Mouse (Mus musculus): ENCODE measurements at regions not wholly inside any gene's neighbourhood (a gene's known extent, or its start where the extent isn't known, plus 50 kb on each side); places are given as distances from the start of the nearest gene placed in this dataset.
"Not testable (repeated sequence)": the region's sequence is repeated elsewhere in the genome, so short reads cannot be mapped to it uniquely, and the experiment has no call there.

DNA sequence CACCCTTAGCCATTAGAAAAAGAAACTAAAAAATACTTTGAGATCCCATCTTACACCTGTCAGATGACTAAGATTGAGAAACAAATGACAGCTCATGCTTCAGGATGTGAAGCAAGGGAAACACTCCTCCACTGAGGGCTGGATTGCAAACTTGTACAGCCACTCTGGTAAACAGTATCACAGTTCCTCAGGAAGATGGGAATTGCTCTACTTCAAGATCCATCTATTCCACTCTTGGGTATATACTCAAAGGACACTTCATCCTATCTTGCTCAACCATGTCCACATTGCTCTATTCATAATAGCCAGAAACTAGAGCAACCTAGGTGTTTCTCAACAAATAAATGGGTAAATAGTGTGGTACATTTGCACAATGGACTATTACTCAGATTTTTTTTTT is 241.2 kb downstream of the Snx19 start:
- no peak for DNase-seq (ENCODE audit: low spot score)

DNA sequence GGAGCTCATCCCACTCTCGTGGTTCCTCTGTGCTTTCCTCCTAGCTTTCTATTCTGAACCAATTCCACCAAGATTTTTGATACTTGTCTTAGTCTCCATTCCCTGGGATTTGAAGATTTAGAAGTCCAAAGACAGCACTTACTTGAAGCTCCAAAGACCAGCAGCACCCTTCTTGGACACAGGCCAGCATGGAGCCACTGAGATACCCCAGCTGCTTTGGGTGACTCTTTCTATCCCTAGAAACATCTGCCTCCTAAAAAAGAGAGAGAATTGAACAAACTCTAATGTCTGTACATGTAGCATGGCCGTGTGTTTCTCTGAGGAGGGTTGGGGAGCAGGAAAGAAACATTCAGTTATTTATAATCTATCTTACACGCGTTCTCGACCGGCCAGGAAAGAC is 235.5 kb downstream of the Snx19 start:
- DNase-seq (ENCODE audit: low spot score), result no peak

DNA sequence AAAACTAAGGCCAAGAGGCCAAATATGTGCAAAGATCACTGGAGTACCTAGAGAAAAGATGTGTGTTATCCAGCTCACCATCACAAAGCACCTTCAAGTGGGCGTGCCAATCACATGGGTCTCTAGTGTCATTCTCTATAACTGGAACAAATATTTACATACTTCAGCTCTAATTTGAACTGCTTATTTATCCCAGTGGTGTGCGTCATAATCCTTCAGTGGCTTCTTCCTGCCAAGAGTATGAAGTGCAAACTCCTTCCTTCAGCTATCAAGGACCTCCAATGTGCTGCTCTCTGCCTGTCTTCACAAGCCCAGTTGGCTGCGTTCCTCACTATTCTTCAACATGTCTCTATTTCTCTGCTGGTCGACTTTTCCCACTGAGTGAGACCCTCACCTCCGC is 227.1 kb downstream of the Snx19 start:
- no peak for DNase-seq (ENCODE audit: low spot score)

DNA sequence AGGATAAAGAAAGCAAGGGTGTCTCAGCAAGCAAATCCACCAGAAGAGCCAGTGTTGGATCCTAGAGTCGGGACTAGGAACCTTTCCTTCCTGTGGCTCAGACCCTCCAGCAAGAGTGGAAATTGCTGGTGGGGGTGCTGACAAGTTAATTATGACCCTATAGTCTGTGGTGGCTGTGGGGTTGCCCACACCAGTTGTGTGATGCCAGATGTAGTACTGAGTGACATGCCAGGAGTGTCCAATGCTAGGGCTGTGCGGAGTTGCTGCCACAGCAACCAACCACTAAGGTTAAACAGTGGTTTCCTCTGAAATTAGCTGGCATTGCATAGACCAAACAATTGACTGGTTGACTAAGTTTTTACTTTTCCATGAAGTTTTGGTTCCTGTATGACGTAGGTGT is 226.3 kb downstream of the Snx19 start:
- no peak for DNase-seq (ENCODE audit: low spot score)

DNA sequence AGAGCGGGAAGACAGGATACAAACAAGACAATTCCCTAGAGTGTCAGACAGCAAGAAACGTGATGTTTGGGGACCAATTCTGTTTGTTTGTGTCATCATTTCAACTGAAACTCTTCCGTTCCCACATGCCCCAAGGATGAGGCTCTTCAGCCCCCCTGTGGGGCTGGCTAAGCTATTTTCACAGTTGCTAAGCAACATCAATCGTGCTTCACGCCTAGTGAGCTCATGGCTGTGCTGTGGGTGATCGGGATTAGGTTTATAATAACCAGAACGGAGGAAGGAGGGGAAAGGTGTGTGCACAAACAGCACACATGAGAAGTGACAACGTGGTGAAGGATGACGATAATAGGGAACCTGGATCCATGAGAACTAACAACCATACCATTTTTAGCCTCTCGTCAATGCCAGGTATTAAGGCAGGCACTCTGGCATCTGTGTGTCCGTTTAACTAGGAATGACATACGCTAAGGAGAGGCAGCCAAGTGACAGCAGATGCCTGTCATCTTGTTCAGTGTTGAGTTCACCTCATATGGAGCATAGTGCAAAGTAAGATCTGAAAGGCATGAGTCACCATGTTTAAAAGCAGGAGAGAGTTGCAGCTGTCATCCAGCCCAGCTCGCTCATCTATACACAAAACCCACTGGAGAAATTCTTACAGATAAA is 222.6 kb downstream of the Snx19 start:
- DNase-seq (ENCODE audit: low spot score), result peak; percentile 55

DNA sequence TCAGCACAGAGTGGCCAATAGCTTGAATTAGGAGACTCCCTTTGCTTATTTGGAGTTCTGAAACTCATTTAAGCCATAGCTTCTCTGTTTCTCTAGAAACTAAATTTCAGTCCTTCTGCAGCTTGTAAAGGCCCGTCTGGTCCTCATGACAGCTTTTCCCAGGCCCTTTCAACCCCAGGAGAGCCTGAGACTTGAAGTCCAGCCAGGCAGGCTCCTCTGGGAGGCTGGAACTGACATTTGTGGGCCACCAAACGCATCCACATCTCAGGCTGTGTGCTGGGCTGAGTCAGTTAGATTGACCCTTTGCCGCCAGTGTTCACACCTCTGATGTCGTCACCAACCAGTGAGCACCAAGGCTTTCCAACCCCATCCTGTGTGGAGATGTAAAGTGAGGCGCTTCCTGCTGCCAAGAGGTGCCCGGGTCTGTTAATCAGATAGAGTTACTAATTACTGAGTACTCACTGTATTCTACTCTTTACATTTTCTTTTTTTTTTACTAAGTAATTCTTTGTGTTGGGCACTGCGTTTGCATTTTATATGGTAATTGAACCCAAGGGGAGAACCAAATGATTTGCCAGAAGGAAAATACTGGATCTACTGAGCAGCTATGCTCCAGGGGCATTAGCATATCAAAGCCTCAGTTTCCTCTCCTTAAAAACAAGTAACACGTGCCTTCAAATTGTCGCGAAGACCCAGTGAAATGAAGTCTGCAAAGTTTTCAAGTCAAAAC is 207.0 kb downstream of the Snx19 start:
- DNase-seq (ENCODE audit: low spot score), result no peak

DNA sequence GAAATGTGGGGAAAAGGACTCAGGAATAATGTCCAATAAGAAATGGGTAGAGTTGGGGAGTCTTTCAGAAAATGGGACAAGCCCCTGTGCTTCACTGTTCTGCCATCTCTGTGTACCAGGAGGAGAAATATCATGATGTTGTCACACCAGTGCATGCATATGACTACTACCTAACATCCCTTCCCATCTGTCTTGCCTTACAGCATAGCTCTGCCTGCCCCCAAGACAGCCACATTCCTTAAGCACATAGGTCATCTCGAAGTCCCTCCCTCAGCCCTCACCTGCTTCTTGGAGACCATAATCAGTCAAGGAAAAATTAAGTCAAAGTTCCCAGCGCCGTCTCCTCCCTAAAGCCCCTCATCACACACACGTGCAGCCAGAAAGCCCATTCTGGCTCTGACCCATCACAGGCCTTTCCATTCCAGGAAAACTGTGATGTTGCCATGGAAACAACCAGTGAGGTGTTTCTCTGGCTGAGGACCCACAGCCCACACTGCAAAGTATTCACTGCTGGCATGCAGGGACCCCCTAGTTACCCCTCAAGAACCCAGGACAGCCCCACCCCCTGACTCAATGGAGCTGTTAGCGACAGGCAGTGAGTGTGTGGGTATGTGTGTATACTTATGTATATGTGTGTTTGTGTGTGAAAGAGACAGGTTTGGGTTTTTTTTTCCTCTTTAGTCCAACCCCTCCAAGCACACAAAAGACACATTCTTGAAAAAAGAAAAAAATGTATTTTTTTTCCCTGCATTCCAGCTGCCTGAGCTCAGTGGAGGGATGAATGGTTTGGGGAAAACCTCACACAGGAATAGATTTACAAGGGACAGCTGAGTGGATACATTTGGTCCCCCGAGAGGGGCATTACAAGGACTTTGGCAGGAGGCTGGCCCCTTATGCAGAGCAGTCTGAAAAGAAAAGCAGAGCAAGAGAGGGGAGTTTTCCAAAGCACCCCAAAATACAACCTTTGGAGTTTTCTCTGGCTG is 205.5 kb downstream of the Snx19 start:
- no peak for DNase-seq (ENCODE audit: low spot score)

DNA sequence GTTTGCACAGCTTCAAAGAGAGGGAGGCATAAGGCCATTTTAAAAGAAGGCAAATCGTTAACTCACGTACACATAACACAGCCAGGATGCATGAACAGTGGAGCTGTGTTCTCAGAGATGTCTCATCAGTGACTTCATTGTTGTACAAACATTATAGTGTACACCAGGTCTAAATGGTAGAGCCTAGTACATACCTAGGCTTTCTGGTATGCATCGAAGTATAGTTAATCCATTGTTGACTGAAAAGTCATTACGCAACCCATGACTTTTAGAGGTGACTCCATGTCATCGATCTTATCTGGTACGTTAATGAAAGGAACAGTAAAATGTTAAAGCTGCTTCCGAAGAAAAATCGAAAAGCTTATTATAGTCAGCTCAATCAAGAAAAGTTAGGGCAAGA is 198.7 kb downstream of the Snx19 start:
- no peak for DNase-seq (ENCODE audit: low spot score)

DNA sequence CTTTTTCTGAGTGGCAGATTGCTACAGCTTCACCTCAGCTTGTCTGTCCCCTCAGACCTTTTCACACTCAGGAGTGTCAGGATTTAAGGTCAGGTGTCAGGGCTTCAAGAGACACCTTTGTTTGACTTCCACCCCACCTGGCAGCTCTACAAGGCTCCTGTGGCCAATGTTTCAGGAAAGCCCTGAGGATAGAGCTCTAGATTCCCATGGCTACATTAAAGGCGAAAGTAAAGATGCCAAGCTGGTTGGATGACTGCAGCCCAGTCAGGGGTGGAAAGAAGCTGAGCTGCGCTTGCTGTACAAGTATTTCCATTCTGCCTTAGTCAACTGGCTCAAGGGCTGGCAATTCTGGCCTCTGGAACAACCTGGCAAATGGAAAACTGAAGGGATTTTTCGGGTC is 198.2 kb downstream of the Snx19 start:
- DNase-seq (ENCODE audit: low spot score), result no peak

DNA sequence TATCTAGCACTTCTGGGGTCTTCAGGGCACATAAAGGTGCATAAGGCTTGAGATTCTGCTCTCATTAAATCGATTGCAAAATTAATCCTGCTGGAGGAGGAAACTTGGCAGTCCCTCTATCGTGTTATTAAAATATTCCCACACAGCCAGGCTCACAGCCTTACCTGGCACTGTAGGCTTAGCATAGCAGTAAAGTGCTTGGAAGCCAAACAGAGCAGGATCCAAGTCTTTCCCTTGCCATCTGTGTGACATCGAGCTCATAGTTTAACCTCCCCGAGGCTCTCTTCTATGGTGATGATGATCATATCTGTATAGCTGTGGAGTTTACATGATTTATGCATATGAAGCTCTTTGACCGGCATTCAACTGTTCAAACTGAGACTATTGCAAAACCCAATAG is 197.6 kb downstream of the Snx19 start:
- no peak for DNase-seq (ENCODE audit: low spot score)

DNA sequence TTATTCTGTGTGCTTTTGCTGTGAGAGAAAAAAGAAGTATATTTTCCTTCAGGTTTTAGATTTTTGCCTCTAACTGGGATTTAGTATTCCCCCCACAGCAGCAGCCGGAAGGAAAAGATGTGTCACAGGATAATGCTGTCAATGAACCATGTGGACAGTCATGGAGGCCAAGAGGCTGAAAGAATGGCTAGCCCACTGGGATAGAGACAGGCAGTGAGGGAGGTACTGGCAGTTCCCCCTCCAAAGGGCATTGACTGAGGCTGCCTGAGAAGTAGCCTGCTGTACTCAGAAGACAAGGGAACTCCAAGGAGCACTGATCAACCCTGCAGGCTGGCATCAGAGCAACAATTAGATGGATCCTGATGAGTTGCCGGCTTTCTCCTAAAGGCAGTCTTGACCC is 192.4 kb downstream of the Snx19 start:
- no peak for DNase-seq (ENCODE audit: low spot score)

DNA sequence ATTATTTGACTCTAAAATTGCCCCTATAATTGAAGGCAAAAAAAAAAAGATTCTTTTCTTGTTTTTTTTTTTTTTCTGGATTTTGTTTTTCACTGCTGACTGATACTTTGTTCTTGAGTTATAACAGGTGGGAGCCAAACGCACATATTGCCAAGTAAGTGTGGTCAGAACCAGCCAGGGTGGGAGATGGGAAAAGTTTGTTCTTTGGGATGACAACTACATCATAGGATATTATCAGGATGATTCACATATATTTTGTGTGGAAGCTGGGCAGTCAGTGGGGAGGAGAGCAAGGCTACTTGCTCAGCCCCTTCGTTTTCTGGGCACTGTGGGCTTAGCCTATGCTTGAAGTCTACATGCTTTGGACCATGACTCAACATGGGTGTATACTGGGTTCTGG is 191.3 kb downstream of the Snx19 start:
- DNase-seq (ENCODE audit: low spot score), result no peak

DNA sequence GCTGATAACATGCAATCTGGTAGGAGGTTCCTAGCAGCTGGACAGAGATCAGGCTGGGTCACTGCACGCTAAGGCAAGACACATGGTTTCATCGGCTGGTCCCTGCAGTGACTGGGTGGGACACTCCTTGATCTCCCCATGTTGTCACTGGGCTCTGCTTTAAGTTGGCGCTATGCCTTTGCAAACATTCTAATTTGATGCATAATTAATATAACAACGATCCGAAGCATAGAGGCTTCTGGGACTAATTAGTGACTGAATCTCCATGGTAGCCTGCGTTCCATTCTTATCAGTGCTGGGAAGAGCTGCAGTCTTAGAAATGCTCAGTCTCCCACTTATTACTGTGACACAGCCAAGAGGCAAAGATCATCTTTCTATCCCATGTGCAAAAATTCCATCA is 186.8 kb downstream of the Snx19 start:
- DNase-seq (ENCODE audit: low spot score), result no peak

DNA sequence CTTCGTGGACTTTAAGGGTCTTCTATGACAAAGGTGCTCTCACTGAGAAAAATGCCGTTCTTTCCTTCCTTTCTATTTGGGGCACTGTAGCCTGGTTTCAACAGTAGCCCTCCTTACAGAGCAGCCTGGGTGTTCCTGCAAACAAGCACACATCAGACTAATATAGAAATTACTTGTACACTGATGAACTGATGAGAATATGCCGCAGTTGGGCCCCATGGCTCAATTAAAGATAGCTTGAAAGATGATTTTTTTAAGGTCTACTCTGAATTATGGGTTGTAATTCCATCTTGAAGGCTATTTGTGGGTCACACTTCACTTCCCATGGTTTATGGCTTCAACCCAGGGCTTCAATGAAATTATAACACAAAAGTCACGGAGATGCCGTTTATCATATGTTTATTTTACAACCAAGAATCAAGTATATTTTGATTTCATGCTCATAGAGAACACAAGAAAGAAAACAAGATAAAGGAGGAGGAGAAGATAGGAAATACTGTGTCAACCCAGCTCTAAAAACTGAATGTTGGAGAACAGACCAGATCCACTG is 186.2 kb downstream of the Snx19 start:
- DNase-seq (ENCODE audit: low spot score), result no peak

DNA sequence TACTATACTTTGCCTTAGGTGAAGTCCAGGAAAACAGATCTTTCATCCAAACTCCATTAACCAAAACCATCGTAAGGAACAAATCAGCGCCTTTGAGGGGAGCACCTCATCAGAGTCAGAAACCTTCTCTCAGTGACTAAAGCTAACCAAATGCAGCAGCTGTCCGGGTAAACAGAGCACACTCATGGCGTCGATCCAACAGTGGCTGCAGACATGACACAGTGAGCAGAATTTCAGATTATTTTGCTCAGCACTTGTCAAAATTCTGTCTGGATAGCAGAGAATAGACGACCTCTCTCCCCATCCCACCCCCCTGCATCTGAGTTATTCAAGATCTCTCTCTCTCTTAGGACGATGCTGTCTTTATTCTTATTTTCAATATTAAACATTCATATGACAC is 183.4 kb downstream of the Snx19 start:
- DNase-seq (ENCODE audit: low spot score), result no peak

DNA sequence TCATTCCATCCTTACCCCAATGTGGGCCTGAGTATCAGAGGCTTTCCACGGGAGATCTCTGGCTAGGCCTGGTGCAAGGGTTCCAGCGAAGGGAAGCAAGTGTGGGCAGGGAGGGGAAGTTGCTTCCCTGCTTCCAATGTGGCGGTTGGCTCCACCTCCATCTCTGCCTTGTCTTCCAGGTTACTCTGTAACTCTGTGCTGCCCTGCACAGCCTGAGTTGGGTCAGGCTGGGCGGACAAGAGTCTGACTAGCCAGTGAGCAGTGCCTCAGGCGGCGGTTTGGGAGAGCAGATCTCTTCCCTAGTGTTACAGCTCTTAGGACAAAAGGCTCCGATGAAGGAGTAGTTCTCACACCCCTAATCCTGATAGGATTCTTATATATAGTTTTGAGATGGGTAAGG is 172.8 kb downstream of the Snx19 start:
- no peak for DNase-seq (ENCODE audit: low spot score)

DNA sequence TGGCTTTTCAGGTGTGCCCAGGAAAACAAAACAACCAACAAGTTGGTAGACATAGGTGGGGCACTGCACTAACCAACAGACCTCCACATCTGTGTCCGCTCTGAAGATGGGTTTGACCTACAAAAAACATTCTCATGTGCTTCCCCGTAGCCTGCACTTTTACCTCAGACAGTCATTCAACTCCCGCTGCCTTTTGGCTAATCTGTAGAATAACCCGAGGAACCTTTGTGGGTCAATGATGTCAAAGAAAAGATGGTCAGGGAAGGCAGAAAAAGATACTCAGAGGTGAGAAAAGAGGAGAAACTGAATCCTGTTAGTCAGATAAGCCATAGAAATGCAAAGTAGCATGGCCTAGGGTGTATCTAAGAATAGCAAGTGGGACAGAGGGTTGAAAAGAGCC is 170.8 kb downstream of the Snx19 start:
- no peak for DNase-seq (ENCODE audit: low spot score)

DNA sequence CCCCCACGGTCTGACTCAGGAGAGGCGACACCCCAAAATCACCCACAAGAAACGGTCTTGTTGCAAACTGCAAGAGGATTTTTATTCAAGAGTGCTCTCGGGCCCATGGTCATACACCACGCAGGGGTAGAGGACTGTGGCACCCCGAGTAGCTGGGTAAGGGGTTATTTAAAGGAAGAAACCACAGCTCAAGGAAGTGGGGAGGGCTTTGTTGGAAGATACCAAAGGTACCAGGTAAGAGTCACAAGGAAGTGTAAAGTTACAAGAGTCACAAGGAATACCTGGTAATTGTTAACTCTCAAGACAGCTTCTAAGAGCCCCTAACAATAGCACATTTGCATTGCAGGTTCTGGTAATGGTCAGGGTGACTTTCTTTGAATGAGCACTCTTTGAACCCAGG is 170.2 kb downstream of the Snx19 start:
- not testable (repeated sequence) for DNase-seq (ENCODE audit: low spot score)

DNA sequence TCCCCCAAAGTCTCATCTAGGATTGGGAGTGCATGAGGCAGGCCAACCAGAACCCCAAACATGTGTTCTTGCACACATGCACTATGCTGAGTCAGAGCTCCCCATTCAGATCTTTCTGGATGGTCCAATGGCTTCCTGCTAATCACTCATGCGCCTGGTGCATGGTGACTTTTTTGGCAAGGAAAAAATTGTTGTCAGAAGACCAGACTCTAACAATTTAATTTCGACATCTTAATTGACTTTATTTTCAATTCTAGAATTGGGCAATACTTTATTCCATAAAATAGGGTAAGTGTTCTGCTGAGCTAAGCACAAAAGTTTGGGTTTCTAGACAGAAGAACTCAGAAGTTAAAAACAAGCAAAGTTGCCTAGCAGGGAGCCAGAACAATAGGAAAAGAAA is 165.7 kb downstream of the Snx19 start:
- no peak for DNase-seq (ENCODE audit: low spot score)

DNA sequence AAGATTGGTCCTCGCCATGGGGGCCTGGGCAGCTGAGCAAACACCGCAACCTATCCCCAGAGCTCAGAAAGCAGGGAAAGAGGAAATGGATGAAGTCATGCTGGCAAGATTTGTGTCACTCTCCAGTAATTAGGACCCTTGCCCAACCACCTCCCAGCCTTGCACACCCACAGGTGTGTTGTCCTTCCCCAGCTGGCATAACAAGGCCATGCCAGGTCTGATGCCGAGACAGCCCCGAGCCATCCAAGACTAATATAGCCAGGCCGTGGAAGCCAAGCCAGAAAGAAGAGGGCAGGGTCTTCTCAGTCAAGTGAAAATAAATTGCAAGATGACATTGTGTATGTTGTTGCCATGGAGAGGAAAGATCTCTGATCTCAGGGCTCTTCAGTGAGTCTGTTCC is 164.3 kb downstream of the Snx19 start:
- no peak for DNase-seq (ENCODE audit: low spot score)

DNA sequence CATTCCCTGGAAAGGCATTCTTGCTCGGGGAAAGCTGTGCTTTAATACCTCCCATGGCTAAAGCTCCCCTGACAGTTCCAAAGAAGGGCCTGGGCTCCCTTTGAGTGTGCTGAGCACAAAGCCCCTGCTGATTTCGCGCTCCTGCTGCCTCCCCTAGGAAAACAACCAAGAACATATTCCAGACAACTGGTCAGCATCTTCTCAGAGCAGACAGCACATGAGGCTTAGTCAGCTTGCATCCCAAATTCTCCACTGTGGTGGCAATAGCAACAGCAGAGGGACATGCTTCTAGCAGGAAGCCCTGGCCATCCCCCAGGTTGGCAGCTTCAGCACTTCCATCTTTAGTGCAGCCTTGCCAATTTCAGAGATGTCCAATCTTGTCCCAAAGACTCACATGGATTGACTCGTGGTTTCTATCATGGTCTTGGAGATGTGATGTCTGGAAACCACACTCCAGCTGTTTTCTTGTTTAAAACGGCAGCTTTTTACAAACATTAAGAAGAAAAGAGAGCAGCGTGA is 163.8 kb downstream of the Snx19 start:
- DNase-seq (ENCODE audit: low spot score), result no peak

DNA sequence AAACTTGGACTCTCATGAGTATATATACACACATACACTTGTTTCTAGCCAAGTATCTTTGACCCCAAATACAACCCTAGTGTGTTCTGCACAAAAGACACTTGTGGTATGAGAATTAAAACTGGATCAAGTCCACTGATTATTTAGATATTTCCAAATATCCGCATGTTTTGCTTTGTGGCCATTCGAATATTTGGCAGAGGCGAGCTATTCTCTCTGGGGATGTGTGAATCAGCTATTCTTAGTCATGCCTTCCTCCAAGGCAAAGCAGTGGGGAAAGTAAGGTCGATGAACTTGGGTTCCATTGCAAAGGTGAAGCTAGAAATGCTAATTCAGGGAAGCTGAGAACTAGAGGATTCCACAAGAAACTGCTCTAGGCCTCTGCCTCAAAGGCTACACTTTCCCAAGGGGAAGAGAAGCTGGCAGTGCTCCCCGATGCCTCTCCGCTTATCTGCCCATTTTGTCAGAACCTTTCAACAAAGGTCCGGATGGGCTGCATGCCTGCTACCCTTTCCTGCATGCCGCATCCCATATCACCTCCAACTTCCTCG is 154.4 kb downstream of the Snx19 start:
- DNase-seq (ENCODE audit: low spot score), result no peak
